Mouse (Mus musculus): ENCODE measurements around the gene Rhog. TPM values are rescaled to one million over a fixed set of nuclear protein-coding genes. Genes with fewer than 3 reads are reported as not detected.

Gene Rhog
- polyA plus RNA-seq, 1 experiment: 95.1 TPM

DNA sequence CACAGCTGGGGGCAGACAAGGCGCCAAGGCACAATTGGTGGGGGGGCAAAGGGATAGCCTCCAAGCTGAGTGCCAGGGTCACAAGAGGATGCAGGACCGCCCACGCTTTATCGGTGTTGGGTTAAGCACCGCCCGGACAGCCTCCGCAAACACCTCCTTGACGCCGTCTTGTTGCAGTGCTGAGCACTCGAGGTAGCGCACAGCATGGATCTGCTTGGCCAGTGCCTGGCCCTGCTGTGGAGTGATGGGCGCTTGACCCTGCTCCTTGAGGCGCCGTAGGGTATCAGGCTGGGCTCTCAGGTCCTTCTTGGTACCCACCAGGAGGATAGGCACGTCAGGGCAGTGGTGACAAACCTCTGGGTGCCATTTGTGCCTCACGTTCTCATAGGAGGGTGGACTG lies 16.3 kb downstream of the Rhog start:
- peaks cover 44% of the 10 kb centered on the region for H3K79me2 ChIP-seq (ENCODE audit: control insufficient read depth, insufficient read depth)
- H3K27me3 ChIP-seq (ENCODE audit: control insufficient read depth, insufficient read depth, insufficient read length): no peaks in the 10 kb centered on the region
- TF ChIP-seq MAX (IDR thresholded peaks at IDR 0.05): no peak
- no peak for TF ChIP-seq FOSL1 (IDR thresholded peaks at IDR 0.05; ENCODE audit: insufficient read depth, low read length, poor library complexity, severe bottlenecking)
- no peak for TF ChIP-seq USF1 (IDR thresholded peaks at IDR 0.05; ENCODE audit: low read depth)
- TF ChIP-seq CTCF (IDR thresholded peaks at IDR 0.05; ENCODE audit: control insufficient read depth, insufficient read depth, insufficient read length): no peak
- TF ChIP-seq CEBPB (IDR thresholded peaks at IDR 0.05; ENCODE audit: low read depth): no peak
- H3ac ChIP-seq (ENCODE audit: control insufficient read depth, insufficient read length, low read depth): no peak overlapping the region
- H3K36me3 ChIP-seq (ENCODE audit: control insufficient read depth, insufficient read depth): peaks cover 50% of the 10 kb centered on the region
- no peak overlapping the region for H3K4me3 ChIP-seq (ENCODE audit: insufficient read depth, poor library complexity, severe bottlenecking)
- peaks cover 20% of the 10 kb centered on the region for H3K79me3 ChIP-seq (ENCODE audit: low read depth)

DNA sequence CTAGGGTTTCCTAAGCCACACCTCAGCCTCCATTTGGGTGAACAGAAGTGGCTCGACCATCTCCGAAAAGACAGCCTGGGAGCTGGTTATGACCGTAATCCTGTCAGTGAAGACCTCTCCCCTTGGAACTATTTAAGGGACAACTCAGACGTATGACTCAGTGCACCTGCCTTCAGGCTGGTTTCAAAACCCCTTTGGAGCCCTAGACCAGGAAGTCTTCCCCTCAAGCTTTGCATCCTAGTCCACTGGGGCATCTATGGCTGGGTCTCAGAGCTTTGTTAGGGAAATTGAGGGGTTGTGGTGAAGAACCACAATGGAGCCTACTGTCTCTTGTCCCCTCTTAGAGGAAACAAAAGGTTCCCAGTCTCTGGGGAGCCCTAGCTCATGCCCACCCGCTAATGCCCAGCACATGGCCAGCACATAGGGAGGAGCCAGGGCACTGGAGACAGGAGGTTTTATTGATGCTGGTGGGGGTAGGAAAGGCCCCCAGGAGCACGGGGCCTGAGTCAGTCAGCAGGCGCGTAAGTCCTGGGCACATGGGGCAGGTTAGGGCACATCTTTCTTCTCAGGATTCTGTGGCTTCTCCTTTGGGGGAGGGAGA lies 17.1 kb downstream of the Rhog start:
- peaks cover 13% of the 10 kb centered on the region for H3K79me3 ChIP-seq (ENCODE audit: low read depth)
- peaks cover 36% of the 10 kb centered on the region for H3K79me2 ChIP-seq (ENCODE audit: control insufficient read depth, insufficient read depth)
- H3K36me3 ChIP-seq (ENCODE audit: control insufficient read depth, insufficient read depth): peaks cover 48% of the 10 kb centered on the region
- no peak overlapping the region for H3K4me3 ChIP-seq (ENCODE audit: insufficient read depth, poor library complexity, severe bottlenecking)
- no peaks in the 10 kb centered on the region for H3K27me3 ChIP-seq (ENCODE audit: control insufficient read depth, insufficient read depth, insufficient read length)
- no peak overlapping the region for H3ac ChIP-seq (ENCODE audit: control insufficient read depth, insufficient read length, low read depth)
- TF ChIP-seq MYOD1 (IDR thresholded peaks at IDR 0.05; ENCODE audit: control insufficient read depth, insufficient read length, low read depth) (no peak), MAX (IDR thresholded peaks at IDR 0.05) (no peak), USF1 (IDR thresholded peaks at IDR 0.05; ENCODE audit: low read depth) (no peak), CTCF (IDR thresholded peaks at IDR 0.05; ENCODE audit: control insufficient read depth, insufficient read depth, insufficient read length) (no peak), FOSL1 (IDR thresholded peaks at IDR 0.05; ENCODE audit: insufficient read depth, low read length, poor library complexity, severe bottlenecking) (no peak), CEBPB (IDR thresholded peaks at IDR 0.05; ENCODE audit: low read depth) (no peak), MYOG (IDR thresholded peaks at IDR 0.05; ENCODE audit: control insufficient read depth, extremely low read depth, insufficient read length) (no peak)

DNA sequence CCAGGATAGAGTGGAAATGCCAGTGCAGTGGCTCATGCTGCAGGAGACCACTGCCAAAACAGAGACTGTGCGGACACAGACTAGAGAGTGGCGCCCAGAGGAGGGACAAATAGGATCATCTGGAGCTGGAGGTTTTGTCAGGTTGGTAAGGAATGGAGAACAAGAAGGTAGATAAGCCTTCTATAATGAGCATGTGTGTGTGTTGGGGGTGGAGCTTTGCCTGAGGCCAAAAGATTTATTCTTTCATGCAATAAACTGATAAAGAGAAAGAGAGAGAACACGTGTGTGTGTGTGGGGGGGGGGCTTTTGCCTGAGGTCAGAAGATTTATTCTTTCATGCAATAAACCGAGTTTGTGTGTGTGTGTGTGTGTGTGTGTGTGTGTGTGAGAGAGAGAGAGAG lies 22.8 kb downstream of the Rhog start:
- no peak overlapping the region for H3ac ChIP-seq (ENCODE audit: control insufficient read depth, insufficient read length, low read depth)
- no peaks in the 10 kb centered on the region for H3K79me2 ChIP-seq (ENCODE audit: control insufficient read depth, insufficient read depth)
- H3K79me3 ChIP-seq (ENCODE audit: low read depth): no peaks in the 10 kb centered on the region
- H3K36me3 ChIP-seq (ENCODE audit: control insufficient read depth, insufficient read depth): peaks cover 18% of the 10 kb centered on the region
- H3K4me3 ChIP-seq (ENCODE audit: insufficient read depth, poor library complexity, severe bottlenecking): no peak overlapping the region
- no peaks in the 10 kb centered on the region for H3K27me3 ChIP-seq (ENCODE audit: control insufficient read depth, insufficient read depth, insufficient read length)
- TF ChIP-seq FOSL1 (IDR thresholded peaks at IDR 0.05; ENCODE audit: insufficient read depth, low read length, poor library complexity, severe bottlenecking) (no peak), CEBPB (IDR thresholded peaks at IDR 0.05; ENCODE audit: low read depth) (no peak), MAX (IDR thresholded peaks at IDR 0.05) (no peak), MYOG (IDR thresholded peaks at IDR 0.05; ENCODE audit: control insufficient read depth, extremely low read depth, insufficient read length) (no peak), CTCF (IDR thresholded peaks at IDR 0.05; ENCODE audit: control insufficient read depth, insufficient read depth, insufficient read length) (no peak), USF1 (IDR thresholded peaks at IDR 0.05; ENCODE audit: low read depth) (no peak), MYOD1 (IDR thresholded peaks at IDR 0.05; ENCODE audit: control insufficient read depth, insufficient read length, low read depth) (no peak)

DNA sequence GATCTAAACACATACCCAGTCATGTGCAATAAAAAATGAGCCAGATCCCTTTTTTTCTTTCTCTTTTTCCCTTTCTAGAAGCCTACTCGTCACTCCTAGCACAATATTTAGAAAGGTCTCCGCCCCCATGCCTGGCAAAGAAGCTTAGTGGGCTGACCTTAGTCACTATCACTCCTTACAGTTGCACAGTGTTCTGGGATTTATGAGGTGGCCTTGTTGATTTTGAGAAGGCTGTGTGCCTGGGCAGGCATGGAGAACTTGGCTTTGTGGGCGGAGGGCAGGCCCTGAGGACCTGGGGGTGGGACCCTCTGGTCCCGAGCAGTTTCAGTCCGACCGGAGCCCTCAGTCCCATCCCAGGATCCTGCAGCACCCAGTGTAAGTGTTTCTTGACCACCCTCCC lies 26.0 kb downstream of the Rhog start:
- Histone ChIP-seq H3K4me3 (ENCODE audit: insufficient read depth, poor library complexity, severe bottlenecking) (no peak overlapping the region), H3K79me3 (ENCODE audit: low read depth) (no peaks in the 10 kb centered on the region), H3ac (ENCODE audit: control insufficient read depth, insufficient read length, low read depth) (no peak overlapping the region), H3K36me3 (ENCODE audit: control insufficient read depth, insufficient read depth) (no peaks in the 10 kb centered on the region), H3K27me3 (ENCODE audit: control insufficient read depth, insufficient read depth, insufficient read length) (no peaks in the 10 kb centered on the region), H3K79me2 (ENCODE audit: control insufficient read depth, insufficient read depth) (no peaks in the 10 kb centered on the region)
- TF ChIP-seq FOSL1 (IDR thresholded peaks at IDR 0.05; ENCODE audit: insufficient read depth, low read length, poor library complexity, severe bottlenecking) (no peak), CEBPB (IDR thresholded peaks at IDR 0.05; ENCODE audit: low read depth) (no peak), MAX (IDR thresholded peaks at IDR 0.05) (no peak), MYOG (IDR thresholded peaks at IDR 0.05; ENCODE audit: control insufficient read depth, extremely low read depth, insufficient read length) (no peak), USF1 (IDR thresholded peaks at IDR 0.05; ENCODE audit: low read depth) (no peak), MYOD1 (IDR thresholded peaks at IDR 0.05; ENCODE audit: control insufficient read depth, insufficient read length, low read depth) (no peak), CTCF (IDR thresholded peaks at IDR 0.05; ENCODE audit: control insufficient read depth, insufficient read depth, insufficient read length) (no peak)

DNA sequence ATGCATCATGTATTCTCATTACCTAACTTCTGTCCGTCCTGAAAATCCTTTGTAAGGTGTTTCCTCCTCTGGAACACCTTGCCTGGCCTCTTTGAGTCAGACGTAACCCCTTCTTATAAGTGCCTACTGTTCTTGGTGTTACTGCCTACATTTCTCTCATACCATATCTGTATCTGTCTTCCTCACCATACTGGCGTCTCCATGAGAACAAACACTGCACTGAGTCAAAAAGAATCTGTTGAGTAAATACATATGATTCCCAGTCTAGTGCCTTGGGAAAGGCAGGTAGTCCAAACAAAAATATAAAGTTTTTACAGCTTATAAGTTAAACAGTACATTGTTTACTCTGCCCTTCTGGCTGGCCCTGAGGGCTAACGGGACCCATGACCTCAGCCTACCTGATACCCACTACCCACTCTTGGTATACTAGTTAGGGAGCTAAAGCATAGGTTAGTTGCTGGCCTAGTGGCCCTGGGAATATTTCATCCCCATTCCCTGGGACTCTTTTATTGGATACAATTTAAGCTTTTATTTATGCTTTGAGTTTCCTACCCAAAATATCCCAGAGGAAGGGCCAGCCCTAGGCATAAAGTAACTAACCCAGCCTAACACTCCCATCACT lies 27.7 kb downstream of the Rhog start:
- Histone ChIP-seq H3K79me3 (ENCODE audit: low read depth) (no peaks in the 10 kb centered on the region), H3K79me2 (ENCODE audit: control insufficient read depth, insufficient read depth) (no peaks in the 10 kb centered on the region), H3K27me3 (ENCODE audit: control insufficient read depth, insufficient read depth, insufficient read length) (no peaks in the 10 kb centered on the region), H3K4me3 (ENCODE audit: insufficient read depth, poor library complexity, severe bottlenecking) (no peak overlapping the region), H3ac (ENCODE audit: control insufficient read depth, insufficient read length, low read depth) (no peak overlapping the region), H3K36me3 (ENCODE audit: control insufficient read depth, insufficient read depth) (no peaks in the 10 kb centered on the region)
- TF ChIP-seq MAX (IDR thresholded peaks at IDR 0.05) (no peak), CTCF (IDR thresholded peaks at IDR 0.05; ENCODE audit: control insufficient read depth, insufficient read depth, insufficient read length) (no peak), MYOG (IDR thresholded peaks at IDR 0.05; ENCODE audit: control insufficient read depth, extremely low read depth, insufficient read length) (no peak), FOSL1 (IDR thresholded peaks at IDR 0.05; ENCODE audit: insufficient read depth, low read length, poor library complexity, severe bottlenecking) (no peak), CEBPB (IDR thresholded peaks at IDR 0.05; ENCODE audit: low read depth) (no peak), MYOD1 (IDR thresholded peaks at IDR 0.05; ENCODE audit: control insufficient read depth, insufficient read length, low read depth) (no peak)
